Mouse (Mus musculus) forebrain, embryonic 16.5 days (tissue): ENCODE data around the gene Fgfrl1. TPM values are rescaled to one million over a fixed set of nuclear protein-coding genes. Genes with fewer than 3 reads are reported as not detected.

Source experiments
- ATAC-seq: fragments of 200-750 bp; cut with Nextera tagmentation; 2 replicates; pipeline ENCODE4 v1.8.0; 2017; ENCODE audit warnings: mild to moderate bottlenecking, moderate library complexity
- H3K27ac ChIP-seq: fragments of 300-500 bp; sonication (generic); 2 replicates; pipeline ENCODE4 v1.5.1; 2014; ENCODE audit warnings: low read length, control low read depth
- H3K27me3 ChIP-seq: fragments of 300-500 bp; sonication (generic); replicated peaks from 2 replicates; pipeline ENCODE4 v1.6.1; 2014; ENCODE audit warnings: low read length; ENCODE audit not compliant: control insufficient read depth, insufficient read depth
- H3K36me3 ChIP-seq: fragments of 300-500 bp; sonication (generic); 2 replicates; pipeline ENCODE4 v1.6.1; 2014; ENCODE audit not compliant: control insufficient read depth, insufficient read depth
- H3K4me1 ChIP-seq: fragments of 300-500 bp; sonication (generic); replicated peaks from 2 replicates; pipeline ENCODE4 v1.6.1; 2014; ENCODE audit warnings: low read length; ENCODE audit not compliant: control insufficient read depth, insufficient read depth
- H3K4me2 ChIP-seq: fragments of 300-500 bp; sonication (generic); 2 replicates; pipeline ENCODE4 v1.6.1; 2014; ENCODE audit warnings: mild to moderate bottlenecking, low read length, control low read depth
- H3K4me3 ChIP-seq: fragments of 300-500 bp; sonication (generic); replicated peaks from 2 replicates; pipeline ENCODE4 v1.5.1; 2014; ENCODE audit warnings: mild to moderate bottlenecking, low read length, control low read depth
- H3K9ac ChIP-seq: fragments of 300-500 bp; sonication (generic); replicated peaks from 2 replicates; pipeline ENCODE4 v1.6.1; 2014; ENCODE audit warnings: low read depth, low read length, control low read depth
- H3K9me3 ChIP-seq: fragments of 300-500 bp; sonication (generic); 2 replicates; pipeline ENCODE4 v1.6.1; 2016; ENCODE audit warnings: low read length; ENCODE audit not compliant: control insufficient read depth
- WGBS: fragments of 180-500 bp; shearing (Covaris S2); extraction: QIAGEN DNeasy Blood & Tissue Kit; methylation state at CpG from one replicate; pipeline ENCODE4 v1.1.7; 2014; 5-methylcytosine and 5-hydroxymethylcytosine counted together
- polyA plus RNA-seq: library from polyadenylated mRNA; unstranded; fragments of >200 nt; fragmentation: Nextera tagmentation; extraction: Ambion mirVana; gene quantifications from 2 replicates; pipeline ENCODE4 v1.2.1, GENCODE M21; 2015

Gene Fgfrl1
- polyA plus RNA-seq, 1 experiment from 2014 or later: 5.8 TPM

GRCm38 (mm10) chr5:108651823-108652222 lies 40.4 kb upstream of the Fgfrl1 start:
- ATAC-seq: peak; percentile 41
- WGBS: 75% methylated on average over 1 of the region's 1 CpGs
- Histone ChIP-seq H3K27ac (no peak overlapping the region), H3K9me3 (no peaks in the 10 kb centered on the region), H3K27me3 (no peaks in the 10 kb centered on the region), H3K9ac (no peak overlapping the region), H3K36me3 (peaks cover 25% of the 10 kb centered on the region), H3K4me1 (no peaks in the 10 kb centered on the region), H3K4me3 (no peak overlapping the region), H3K4me2 (no peak overlapping the region)

GRCm38 (mm10) chr5:108653341-108653740 lies 38.8 kb upstream of the Fgfrl1 start:
- no peaks in the 10 kb centered on the region for H3K4me1 ChIP-seq
- H3K4me2 ChIP-seq: no peak overlapping the region
- H3K9ac ChIP-seq: no peak overlapping the region
- no peak overlapping the region for H3K27ac ChIP-seq
- H3K9me3 ChIP-seq: no peaks in the 10 kb centered on the region
- H3K27me3 ChIP-seq: no peaks in the 10 kb centered on the region
- H3K4me3 ChIP-seq: no peak overlapping the region
- H3K36me3 ChIP-seq: peaks cover 27% of the 10 kb centered on the region
- 90% methylated on average over 6 of the region's 6 CpGs for WGBS
- no peak for ATAC-seq

- H3K9ac ChIP-seq: no peak overlapping the region
- ATAC-seq: no peak
- H3K4me2 ChIP-seq: no peak overlapping the region
- WGBS: 96% methylated on average over 10 of the region's 10 CpGs
- H3K9me3 ChIP-seq: no peaks in the 10 kb centered on the region
- no peak overlapping the region for H3K27ac ChIP-seq
- no peak overlapping the region for H3K4me3 ChIP-seq
- peaks cover 10% of the 10 kb centered on the region for H3K4me1 ChIP-seq
- no peaks in the 10 kb centered on the region for H3K27me3 ChIP-seq
- peaks cover 24% of the 10 kb centered on the region for H3K36me3 ChIP-seq
These were observed 37.7 kb upstream of the Fgfrl1 start for GRCm38 (mm10) chr5:108654444-108654990.

GRCm38 (mm10) chr5:108655381-108655780 lies 36.8 kb upstream of the Fgfrl1 start:
- WGBS: 96% methylated on average over 9 of the region's 9 CpGs
- no peak for ATAC-seq
- Histone ChIP-seq H3K4me2 (no peak overlapping the region), H3K4me1 (peaks cover 16% of the 10 kb centered on the region), H3K36me3 (peaks cover 24% of the 10 kb centered on the region), H3K9ac (no peak overlapping the region), H3K9me3 (no peaks in the 10 kb centered on the region), H3K4me3 (no peak overlapping the region), H3K27ac (no peak overlapping the region), H3K27me3 (no peaks in the 10 kb centered on the region)

GRCm38 (mm10) chr5:108655891-108656650 lies 36.1 kb upstream of the Fgfrl1 start:
- no peak overlapping the region for H3K4me3 ChIP-seq
- H3K9me3 ChIP-seq: no peaks in the 10 kb centered on the region
- no peak overlapping the region for H3K4me2 ChIP-seq
- no peak overlapping the region for H3K27ac ChIP-seq
- no peaks in the 10 kb centered on the region for H3K27me3 ChIP-seq
- peaks cover 22% of the 10 kb centered on the region for H3K36me3 ChIP-seq
- WGBS: 95% methylated on average over 15 of the region's 15 CpGs
- H3K4me1 ChIP-seq: peaks cover 16% of the 10 kb centered on the region
- ATAC-seq: no peak
- H3K9ac ChIP-seq: no peak overlapping the region

GRCm38 (mm10) chr5:108657406-108657805 lies 34.8 kb upstream of the Fgfrl1 start:
- no peak overlapping the region for H3K4me3 ChIP-seq
- peaks cover 16% of the 10 kb centered on the region for H3K4me1 ChIP-seq
- no peaks in the 10 kb centered on the region for H3K27me3 ChIP-seq
- H3K4me2 ChIP-seq: no peak overlapping the region
- H3K9ac ChIP-seq: no peak overlapping the region
- peaks cover 22% of the 10 kb centered on the region for H3K36me3 ChIP-seq
- no peaks in the 10 kb centered on the region for H3K9me3 ChIP-seq
- WGBS: 82% methylated on average over 5 of the region's 5 CpGs
- H3K27ac ChIP-seq: no peak overlapping the region
- ATAC-seq: no peak

- Histone ChIP-seq H3K27ac (no peak overlapping the region), H3K9ac (no peak overlapping the region), H3K4me2 (no peak overlapping the region), H3K27me3 (no peaks in the 10 kb centered on the region; the same call in 1 of the 2 replicates), H3K36me3 (peaks cover 16% of the 10 kb centered on the region), H3K9me3 (no peaks in the 10 kb centered on the region), H3K4me3 (no peak overlapping the region), H3K4me1 (peaks cover 16% of the 10 kb centered on the region)
- ATAC-seq: no peak
- WGBS: 81% methylated on average over 1 of the region's 1 CpGs
These were observed 33.6 kb upstream of the Fgfrl1 start for GRCm38 (mm10) chr5:108658611-108659010.

GRCm38 (mm10) chr5:108659698-108660631 lies 32.2 kb upstream of the Fgfrl1 start, which contains the start of gene Idua:
Gene Idua, plus strand, starts transcription at chr5:108660331.
- no peaks in the 10 kb centered on the region; the same call in 1 of the 2 replicates for H3K27me3 ChIP-seq
- peak; percentile 9; the same call in 1 of the 2 replicates for ATAC-seq
- 11% methylated on average over 24 of the region's 24 CpGs for WGBS
- peak within 1 kb of the TSS; percentile 60 for H3K4me2 ChIP-seq
- peaks cover 16% of the 10 kb centered on the region for H3K4me1 ChIP-seq
- peak within 1 kb of the TSS; percentile 69 for H3K4me3 ChIP-seq
- H3K9me3 ChIP-seq: no peaks in the 10 kb centered on the region
- peaks cover 3% of the 10 kb centered on the region; the same call in 1 of the 2 replicates for H3K36me3 ChIP-seq
- peak within 1 kb of the TSS; percentile 86 for H3K9ac ChIP-seq
- no peak within 1 kb of the TSS for H3K27ac ChIP-seq
